Mouse (Mus musculus): ENCODE measurements at regions not wholly inside any gene's neighbourhood (a gene's known extent, or its start where the extent isn't known, plus 50 kb on each side); places are given as distances from the start of the nearest gene placed in this dataset.

- DNase-seq (ENCODE audit: low read depth, low spot score): no peak
Measured at GRCm38 (mm10) chr10:102705848-102706247, 193.8 kb downstream of the Rassf9 start.

- DNase-seq (ENCODE audit: low read depth, low spot score): no peak
Measured at GRCm38 (mm10) chr10:102694810-102695209, 182.8 kb downstream of the Rassf9 start.

- DNase-seq (ENCODE audit: low read depth, low spot score): no peak
Measured at GRCm38 (mm10) chr10:102689966-102690365, 177.9 kb downstream of the Rassf9 start.

GRCm38 (mm10) chr10:102686667-102687397, 174.8 kb downstream of the Rassf9 start:
- no peak for DNase-seq (ENCODE audit: low read depth, low spot score)

GRCm38 (mm10) chr10:102685833-102686434, 173.9 kb downstream of the Rassf9 start:
- no peak for DNase-seq (ENCODE audit: low read depth, low spot score)

GRCm38 (mm10) chr10:102667359-102667758, 155.3 kb downstream of the Rassf9 start:
- DNase-seq (ENCODE audit: low read depth, low spot score): no peak

GRCm38 (mm10) chr10:102659683-102660082, 147.7 kb downstream of the Rassf9 start:
- DNase-seq (ENCODE audit: low read depth, low spot score): no peak

- no peak for DNase-seq (ENCODE audit: low read depth, low spot score)
Measured at GRCm38 (mm10) chr10:102636507-102636906, 124.5 kb downstream of the Rassf9 start.

- no peak for DNase-seq (ENCODE audit: low read depth, low spot score)
Measured at GRCm38 (mm10) chr10:102633438-102633837, 121.4 kb downstream of the Rassf9 start.

- DNase-seq (ENCODE audit: low read depth, low spot score): no peak
Measured at GRCm38 (mm10) chr10:102628609-102629008, 116.6 kb downstream of the Rassf9 start.

GRCm38 (mm10) chr10:102623895-102624294, 111.9 kb downstream of the Rassf9 start:
- DNase-seq (ENCODE audit: low read depth, low spot score): no peak

GRCm38 (mm10) chr10:102622583-102623008, 110.6 kb downstream of the Rassf9 start:
- no peak for DNase-seq (ENCODE audit: low read depth, low spot score)

- no peak for DNase-seq (ENCODE audit: low read depth, low spot score)
Measured at GRCm38 (mm10) chr10:102618711-102619110, 106.7 kb downstream of the Rassf9 start.

GRCm38 (mm10) chr10:102615962-102616595, 104.1 kb downstream of the Rassf9 start:
- no peak for DNase-seq (ENCODE audit: low read depth, low spot score)
